Mouse (Mus musculus): ENCODE data around the gene Tk1.

The Tk1 gene

GRCm38 (mm10) chr11:117796954-117797353 is 28.9 kb downstream of the Tk1 start:
- in situ Hi-C loops (cut with MboI, MseI), result loop anchor here (25.0 kb wide), 1 partner anchor 1385 kb away; the partner anchor contains the start of gene Rnf157

DNA sequence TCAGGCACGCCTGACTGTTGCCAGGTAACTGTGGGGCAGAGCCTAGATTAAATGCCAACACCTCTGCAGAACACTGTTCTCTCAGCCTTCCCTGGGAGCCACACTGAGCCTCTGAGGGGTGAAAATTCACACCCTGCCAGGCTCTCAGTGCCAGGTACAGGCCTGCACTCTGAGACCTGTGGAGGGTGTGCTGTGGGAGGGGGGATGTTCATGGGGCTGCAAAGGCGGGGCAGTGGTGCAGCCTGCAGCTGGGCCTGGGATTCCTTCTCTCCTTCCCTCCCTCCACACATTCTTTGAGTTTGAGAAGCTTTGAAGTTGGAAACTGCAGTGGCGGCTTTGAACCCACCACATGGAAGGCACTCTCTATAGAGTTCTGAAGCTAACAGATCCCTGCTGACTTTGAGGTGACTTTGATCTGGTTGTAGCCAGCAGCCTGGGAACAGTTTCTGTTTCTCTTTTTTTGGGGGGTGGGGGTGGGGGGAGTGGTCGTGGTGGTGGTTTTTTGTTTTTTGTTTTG is 31.8 kb downstream of the Tk1 start:
- in situ Hi-C loops (cut with MboI, MseI), result loop anchor here (25.0 kb wide), 1 partner anchor 1382 kb away; the partner anchor contains the start of gene Rnf157

GRCm38 (mm10) chr11:117792281-117792888 is 33.5 kb downstream of the Tk1 start:
- in situ Hi-C loops (cut with MboI, MseI), result loop anchor here (25.0 kb wide), 1 partner anchor 1380 kb away; the partner anchor contains the start of gene Rnf157

DNA sequence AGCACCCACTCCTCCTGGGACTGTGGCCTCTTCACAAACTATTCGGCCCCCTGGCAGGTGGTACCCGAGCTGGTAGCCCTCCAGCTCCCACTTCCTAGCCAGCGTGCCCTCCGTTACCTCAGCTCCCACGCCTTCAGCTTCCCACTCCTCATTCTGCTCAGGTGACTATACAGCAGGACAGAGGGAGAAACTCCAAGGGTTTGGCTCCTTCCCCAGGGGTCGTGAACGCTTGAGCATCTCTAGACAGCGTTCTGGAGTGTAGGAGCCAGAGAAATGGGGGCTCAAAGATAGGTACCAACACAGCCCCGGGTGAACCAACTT is 34.5 kb downstream of the Tk1 start:
- in situ Hi-C loops (cut with MboI, MseI), result loop anchor here (25.0 kb wide), 1 partner anchor 1379 kb away; the partner anchor contains the start of gene Rnf157

- in situ Hi-C loops (cut with MboI, MseI), result loop anchor here (25.0 kb wide), 1 partner anchor 1379 kb away; the partner anchor contains the start of gene Rnf157
Observed at GRCm38 (mm10) chr11:117790703-117791440, 35.0 kb downstream of the Tk1 start.

DNA sequence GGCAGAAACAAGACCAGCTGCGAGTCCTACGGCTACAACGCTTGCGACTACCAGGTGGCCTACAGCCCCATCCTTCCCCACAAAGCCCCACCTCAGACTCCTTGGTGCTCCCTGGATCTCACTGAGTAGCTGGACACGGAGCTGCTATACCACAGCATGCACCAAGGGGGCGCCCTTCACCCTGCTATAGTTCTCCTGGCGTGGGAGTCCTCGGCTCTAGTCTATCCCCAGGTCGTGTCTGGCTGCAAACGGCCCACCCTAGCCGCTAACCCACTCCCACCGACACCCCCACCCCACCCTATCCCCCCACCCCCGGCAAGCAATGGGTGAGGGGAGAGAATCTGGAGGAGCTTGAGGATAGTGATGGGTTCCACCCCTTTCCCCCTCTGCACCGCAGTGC is 35.6 kb downstream of the Tk1 start:
- in situ Hi-C loops (cut with MboI, MseI), result loop anchor here (25.0 kb wide), 1 partner anchor 1378 kb away; the partner anchor contains the start of gene Rnf157

GRCm38 (mm10) chr11:117788481-117788880 is 37.4 kb downstream of the Tk1 start:
- in situ Hi-C loops (cut with MboI, MseI), result loop anchor here (25.0 kb wide), 1 partner anchor 1376 kb away; the partner anchor contains the start of gene Rnf157

GRCm38 (mm10) chr11:117786294-117786693 is 39.6 kb downstream of the Tk1 start:
- in situ Hi-C loops (cut with MboI, MseI), result loop anchor here (25.0 kb wide), 1 partner anchor 1374 kb away; the partner anchor contains the start of gene Rnf157

DNA sequence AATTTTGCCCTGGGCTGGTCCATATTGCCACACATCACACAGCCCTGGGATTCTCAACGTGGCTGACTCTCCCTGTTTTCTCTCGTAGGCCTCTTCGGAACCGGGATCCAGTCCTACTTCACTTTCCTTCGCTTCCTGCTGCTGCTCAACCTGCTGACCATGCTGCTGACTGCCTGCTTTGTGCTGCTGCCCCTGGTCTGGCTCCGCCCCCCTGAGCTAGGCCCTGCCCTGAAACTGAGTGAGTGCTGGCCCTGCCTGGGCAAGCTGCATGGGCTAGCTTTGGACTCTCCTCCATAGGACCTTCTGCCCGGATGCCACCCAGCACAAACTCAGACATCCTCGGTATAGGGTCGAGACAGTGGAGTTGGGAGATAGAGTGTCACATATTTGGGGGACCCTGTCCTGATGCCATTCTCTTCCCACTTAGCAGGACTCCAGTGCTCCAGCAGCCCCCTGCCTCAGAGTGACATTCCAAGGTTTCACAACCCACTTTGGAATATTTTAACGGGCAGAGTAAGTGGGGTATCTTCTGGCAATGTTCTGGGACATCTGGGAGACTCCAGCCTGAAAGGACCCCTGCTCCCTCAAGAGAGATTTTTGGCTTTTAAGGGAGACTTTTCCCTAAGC is 42.1 kb downstream of the Tk1 start:
- in situ Hi-C loops (cut with MboI, MseI), result loop anchor here (25.0 kb wide), 1 partner anchor 1371 kb away; the partner anchor contains the start of gene Rnf157

GRCm38 (mm10) chr11:117783089-117783488 is 42.8 kb downstream of the Tk1 start:
- in situ Hi-C loops (cut with MboI, MseI), result loop anchor here (25.0 kb wide), 1 partner anchor 1371 kb away; the partner anchor contains the start of gene Rnf157

- in situ Hi-C loops (cut with MboI, MseI), result loop anchor here (25.0 kb wide), 1 partner anchor 1370 kb away; the partner anchor contains the start of gene Rnf157
Observed at GRCm38 (mm10) chr11:117782705-117783034, 43.2 kb downstream of the Tk1 start.

DNA sequence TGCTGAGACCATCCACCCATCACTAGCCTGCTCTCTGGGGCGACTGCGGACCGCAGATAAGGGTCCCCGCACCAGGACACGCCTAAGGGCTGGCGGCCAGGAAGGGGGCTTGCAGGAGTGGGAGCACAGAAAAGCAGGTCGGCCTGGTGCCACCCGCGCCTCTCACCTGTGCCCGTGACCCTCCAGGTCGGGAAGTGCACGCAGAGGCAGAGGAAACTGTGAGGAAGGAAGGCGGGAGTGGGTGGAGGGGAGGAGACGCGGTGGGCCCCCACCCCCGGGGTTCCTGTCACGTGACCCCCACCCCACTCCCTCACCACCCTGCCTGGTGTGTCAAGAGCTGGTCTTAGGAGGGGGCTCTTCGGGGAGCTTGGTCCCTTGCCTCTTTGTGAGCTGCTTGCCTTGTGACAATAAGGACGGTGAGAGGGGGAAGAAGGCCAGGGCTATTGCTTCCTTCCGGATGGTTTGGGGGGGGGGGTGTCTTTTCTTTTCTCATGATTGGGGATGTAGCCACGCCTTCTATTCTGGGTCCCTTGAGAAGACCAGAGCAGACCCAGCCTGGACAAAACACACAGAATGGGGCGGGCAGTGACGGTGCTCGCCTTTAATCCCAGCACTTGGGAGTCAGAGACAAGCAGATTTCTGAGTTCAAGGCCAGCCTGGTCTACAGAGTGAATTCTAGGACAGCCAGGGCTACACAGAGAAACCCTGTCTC is 43.7 kb downstream of the Tk1 start, which contains the start of the genes Tmc8 and Tmc6:
Gene Tmc8, plus strand, starts transcription at position 84 of the 712 bp plus-strand sequence.
Gene Tmc6, minus strand, starts transcription at position 206 of the 712 bp plus-strand sequence.
- in situ Hi-C loops (cut with MboI, MseI), result loop anchor here (25.0 kb wide), 1 partner anchor 1370 kb away; the partner anchor contains the start of gene Rnf157

- in situ Hi-C loops (cut with MboI, MseI), result loop anchor here (25.0 kb wide), 1 partner anchor 1369 kb away; the partner anchor contains the start of gene Rnf157
Observed at GRCm38 (mm10) chr11:117781199-117781821, 44.6 kb downstream of the Tk1 start.

DNA sequence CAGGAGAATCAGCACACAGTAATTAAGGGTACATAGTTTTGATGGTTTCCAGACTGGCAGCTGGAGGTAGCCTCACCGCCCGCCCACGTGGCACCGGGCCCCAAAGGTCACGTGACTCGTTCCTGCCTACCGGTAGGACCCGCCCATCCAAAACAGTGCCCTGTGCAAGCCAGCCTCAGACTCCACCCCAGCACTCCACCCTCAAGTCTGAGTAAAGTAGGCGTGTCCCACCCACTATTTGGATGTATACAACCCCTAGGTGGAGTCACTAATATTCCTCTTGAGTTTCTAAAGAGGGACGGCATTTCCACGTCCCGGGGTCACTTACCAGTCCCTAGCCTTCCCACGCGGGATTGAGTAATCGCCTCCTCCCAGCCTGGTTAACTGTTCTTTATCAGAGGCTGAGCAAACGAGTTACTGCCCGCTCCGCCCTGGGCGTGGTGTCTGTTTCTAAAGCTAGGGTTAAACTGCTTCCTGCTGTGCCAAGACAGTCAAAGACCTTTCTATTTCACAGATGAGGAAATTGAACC is 45.2 kb downstream of the Tk1 start:
- in situ Hi-C loops (cut with MboI, MseI), result loop anchor here (25.0 kb wide), 1 partner anchor 1368 kb away; the partner anchor contains the start of gene Rnf157

GRCm38 (mm10) chr11:117780199-117780515 is 45.7 kb downstream of the Tk1 start:
- in situ Hi-C loops (cut with MboI, MseI), result loop anchor here (25.0 kb wide), 1 partner anchor 1368 kb away; the partner anchor contains the start of gene Rnf157

DNA sequence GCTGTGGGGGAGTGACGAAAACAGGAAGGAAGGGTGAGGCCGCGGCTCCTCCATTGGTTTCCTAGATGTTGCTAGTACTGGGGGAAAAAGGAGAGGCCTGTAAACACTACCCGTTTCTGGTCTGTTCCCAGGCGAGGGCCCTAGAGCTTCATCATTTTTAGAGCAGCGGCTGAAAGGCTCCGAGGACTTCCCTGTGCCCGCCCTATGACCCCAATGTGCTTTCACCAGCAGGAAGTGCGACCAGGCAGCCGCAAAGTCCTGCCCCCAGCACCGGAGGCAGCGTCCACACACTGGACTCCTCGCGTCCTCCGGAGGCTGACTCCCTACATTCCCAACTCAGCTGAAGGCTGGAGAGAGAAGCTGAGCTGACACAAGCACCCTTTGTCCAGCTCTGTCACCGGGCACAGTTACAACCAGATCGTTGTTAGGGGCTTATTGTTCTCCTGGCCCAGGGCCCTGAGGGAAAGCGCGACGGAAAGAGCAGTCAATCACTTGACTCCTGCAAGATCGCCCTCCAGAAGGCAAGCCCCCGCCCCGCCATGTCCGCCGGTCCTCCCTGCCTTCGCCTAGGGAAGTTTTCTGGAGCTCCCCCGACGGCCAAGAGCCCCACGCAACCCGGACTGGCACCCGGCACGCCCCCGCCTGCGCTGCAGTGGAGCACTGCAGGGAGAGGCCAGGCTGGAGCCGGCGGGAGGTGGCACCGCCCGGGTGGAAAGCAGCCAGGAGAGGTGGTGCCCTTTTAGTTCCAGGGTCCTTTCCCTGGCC is 46.3 kb downstream of the Tk1 start:
- in situ Hi-C loops (cut with MboI, MseI), result loop anchor here (25.0 kb wide), 1 partner anchor 1367 kb away; the partner anchor contains the start of gene Rnf157

DNA sequence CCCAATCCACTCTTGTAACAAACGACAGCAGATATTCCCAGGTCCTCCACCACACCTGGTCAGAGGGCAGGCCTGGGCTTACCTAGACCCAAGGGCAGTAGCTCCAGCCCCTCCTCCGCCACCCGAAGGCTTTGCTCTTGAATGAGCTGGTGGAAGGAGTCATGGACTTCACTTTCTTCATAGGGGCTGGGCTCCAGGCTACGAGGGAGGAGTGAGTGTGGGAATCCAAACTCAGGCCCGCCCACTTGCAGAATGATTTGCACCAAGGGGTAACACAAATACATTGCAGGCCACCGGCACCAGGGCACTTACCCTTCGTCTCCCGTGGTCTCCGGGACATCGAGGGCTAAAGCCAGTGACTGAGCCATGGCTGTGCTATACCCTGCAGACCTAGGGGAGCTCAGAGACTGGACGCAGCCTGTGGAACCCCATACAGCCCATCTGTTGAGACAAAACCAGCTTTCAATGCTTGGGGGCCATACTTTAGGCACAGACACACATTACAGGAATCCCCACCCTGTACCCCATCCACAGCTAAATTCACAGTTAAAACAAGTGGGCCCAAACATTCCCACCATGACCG is 47.0 kb downstream of the Tk1 start:
- in situ Hi-C loops (cut with MboI, MseI), result loop anchor here (25.0 kb wide), 1 partner anchor 1367 kb away; the partner anchor contains the start of gene Rnf157

DNA sequence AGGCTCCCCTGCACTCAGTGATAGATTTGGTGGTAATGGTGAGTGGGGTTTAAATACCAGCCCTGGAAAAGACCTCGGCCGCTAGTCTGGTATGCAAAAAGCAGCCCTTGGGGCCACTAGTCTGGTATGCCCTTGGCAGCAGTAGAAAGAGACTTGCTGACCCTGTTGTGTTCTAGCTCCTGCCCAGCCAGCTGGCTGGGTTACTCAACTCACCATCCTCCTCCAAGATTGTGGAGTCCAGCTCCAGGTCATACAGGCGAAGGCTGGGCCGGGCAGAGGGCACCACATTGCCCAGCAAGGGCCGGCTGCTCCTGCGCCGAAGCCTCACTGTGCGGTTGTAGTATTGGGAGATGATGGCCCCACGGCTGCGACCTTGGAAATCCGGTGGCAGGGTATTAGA is 47.9 kb downstream of the Tk1 start:
- in situ Hi-C loops (cut with MboI, MseI), result loop anchor here (25.0 kb wide), 1 partner anchor 1366 kb away; the partner anchor contains the start of gene Rnf157

DNA sequence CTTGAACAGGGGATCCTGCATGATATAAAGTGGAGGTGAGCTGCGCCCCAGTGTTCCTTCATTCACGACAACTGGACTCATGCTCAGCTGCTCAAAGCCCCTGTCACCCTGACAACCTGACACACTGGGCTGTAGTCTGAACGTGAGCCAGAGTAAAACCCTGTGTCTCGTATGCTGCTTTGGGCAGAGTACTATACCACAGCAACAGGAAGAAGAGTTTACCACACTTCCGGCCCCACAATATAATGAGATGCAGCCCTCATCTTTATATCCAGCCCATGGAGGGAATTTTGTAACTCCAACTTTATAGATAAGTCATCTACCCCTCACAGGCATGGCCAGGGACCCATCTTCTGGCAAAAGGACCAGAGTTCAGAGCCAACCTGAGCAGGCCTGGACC is 48.8 kb downstream of the Tk1 start:
- in situ Hi-C loops (cut with MboI, MseI), result loop anchor here (25.0 kb wide), 1 partner anchor 1365 kb away; the partner anchor contains the start of gene Rnf157
